Mouse (Mus musculus) gastrocnemius, postnatal 4 days (tissue): ENCODE results near the gene Faap20. TPM values are rescaled to one million over a fixed set of nuclear protein-coding genes. Genes with fewer than 3 reads are reported as not detected.
A peak's percentile ranks its signal among the peaks of the same experiment; 100 is the strongest.
"Not testable (repeated sequence)": the region's sequence is repeated elsewhere in the genome, so short reads cannot be mapped to it uniquely, and the experiment has no call there.

Source experiments
- DNase-seq, 2 experiments: peaks; one replicate each; pipeline ENCODE4 v3.0.0; 2021 to 2022; ENCODE audit warnings: low spot score in 2 of 2, mixed read lengths in 2 of 2
- total RNA-seq, 2 experiments: library from RNA; stranded (reverse); gene quantifications; 2 replicates each; pipeline ENCODE4 v1.2.3; 2021

The Faap20 gene
- total RNA-seq, 2 experiments from 2014 or later: 41.0 to 44.3 TPM

DNA sequence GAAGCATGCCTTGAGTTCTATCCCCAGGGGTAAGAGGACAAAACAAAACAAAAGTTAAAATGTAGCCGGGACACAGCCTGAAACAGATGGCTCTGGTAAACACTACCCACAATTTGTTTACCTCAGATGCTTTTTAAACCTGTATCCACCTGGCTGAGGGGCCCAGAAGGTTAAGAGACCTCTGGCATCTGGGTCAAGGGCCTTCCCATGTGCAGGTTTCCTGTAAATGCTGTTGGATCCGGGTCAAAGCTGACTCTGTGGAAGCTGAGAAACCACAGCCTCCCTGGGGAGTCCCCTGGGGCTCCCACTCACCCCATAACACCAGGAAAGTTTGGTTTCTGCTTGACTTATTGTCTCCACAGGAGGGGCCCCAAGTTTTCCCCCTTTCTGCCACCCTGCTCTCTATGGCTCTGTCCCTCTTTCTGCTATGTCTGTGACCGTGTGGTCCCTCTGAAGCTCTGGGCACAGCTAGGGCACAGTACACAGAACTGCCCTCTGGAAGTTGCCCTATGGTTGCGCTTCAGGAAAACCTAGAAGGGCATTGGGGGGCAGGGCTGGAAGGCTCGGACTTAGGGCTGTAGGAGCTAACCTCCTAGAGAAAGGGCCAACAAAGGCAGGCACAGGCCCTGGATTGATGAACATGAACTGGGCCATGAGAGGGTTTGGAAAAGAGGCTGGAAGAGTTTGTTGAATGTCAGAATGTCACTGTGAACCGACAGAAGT, 3.7 kb upstream of the Faap20 start:
- no peak for DNase-seq

DNA sequence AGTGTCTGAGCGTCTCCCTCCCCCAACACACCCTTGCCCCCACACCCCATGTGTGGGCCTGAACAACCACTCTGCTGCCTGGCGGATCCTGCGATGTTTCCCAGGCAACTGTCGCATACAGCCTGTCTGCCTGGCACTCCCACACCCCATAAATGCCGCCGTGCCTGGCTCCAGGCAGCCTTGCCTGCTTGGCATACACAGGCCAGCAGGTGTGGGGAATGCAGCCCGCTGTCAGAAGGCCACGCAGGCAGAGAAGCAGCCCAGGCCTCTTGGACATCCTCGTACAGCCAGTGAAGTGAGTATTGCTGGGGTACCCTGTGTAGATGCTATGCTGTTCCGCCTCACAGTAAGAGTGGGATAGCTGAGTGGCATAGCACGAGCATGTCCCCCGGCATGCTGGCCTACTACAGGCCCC, 2.9 kb upstream of the Faap20 start:
- DNase-seq: peak in 1 of 2 experiments; percentile 65

DNA sequence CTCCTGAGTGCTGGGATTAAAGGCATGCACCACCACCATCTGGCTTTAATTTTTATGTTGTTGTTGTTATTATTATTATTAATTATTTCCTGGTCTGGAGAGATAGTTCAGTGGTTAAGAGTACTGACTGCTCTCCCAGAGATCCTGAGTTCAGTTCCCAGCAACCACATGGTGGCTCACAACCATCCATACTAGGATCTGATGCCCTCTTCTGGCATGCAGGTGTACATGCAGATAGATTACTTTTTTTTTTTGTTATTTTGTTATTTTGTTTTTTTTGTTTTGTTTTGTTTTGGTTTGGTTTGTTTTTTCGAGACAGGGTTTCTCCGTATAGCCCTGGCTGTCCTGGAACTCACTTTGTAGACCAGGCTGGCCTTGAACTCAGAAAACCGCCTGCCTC, 1.5 kb upstream of the Faap20 start:
- DNase-seq: not testable (repeated sequence)

DNA sequence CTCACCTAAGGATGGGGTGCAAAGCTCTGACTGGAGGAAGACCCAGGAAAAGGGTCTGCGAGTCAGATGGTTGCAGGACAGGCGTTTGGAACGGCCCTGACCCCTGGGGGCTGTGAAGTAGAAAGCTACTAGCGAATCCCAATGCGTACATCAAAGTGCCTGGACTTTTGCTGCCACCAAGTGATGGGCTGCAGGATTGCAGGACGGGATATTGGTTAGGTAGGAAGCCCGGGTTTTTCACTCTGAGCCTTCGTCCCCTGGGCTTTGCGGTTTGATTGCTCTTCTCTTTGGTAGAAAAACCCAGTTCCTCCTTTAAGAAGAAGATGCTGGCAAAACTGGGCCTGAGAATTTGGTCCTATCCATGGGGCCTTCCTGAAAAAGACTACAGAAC, 350 bp upstream of the Faap20 start:
- DNase-seq: peak; percentile 81 to 92

DNA sequence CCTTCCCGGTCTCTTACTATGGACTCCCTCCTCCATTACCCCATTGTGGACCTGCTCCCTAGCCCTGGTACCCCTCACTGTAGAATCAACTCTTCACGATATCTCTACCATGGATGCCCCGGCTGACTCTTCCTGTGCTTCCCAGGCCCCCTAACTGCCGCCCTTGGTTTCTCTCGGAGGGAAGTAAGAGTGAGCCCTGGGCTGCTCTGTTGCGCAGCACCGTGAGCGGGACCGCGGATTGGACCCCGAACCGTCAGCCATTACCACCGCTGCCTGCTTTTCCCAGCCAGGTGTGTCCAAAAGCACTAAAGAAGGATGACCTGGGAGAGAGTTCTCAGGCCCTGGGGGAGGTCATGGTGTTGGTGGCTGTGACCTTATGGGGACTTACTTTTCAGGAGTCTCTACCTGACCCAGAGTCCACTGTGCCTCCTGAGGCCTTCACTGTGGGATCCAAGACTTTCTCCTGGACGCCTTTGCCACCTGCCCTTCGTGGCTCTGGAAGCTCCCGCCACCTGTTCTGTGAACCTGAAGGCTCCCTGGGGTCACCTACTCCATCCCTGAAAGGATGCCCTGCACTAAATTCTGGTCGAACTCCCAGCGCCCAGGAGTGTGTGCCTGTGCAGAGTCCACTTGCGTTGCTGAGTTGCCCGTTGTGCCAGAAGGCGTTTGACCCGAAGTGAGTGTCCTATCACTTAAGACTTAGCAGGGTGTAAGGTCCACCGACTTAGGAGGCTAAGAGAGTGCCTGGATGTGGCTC, 937 bp downstream of the Faap20 start:
- DNase-seq: no peak

DNA sequence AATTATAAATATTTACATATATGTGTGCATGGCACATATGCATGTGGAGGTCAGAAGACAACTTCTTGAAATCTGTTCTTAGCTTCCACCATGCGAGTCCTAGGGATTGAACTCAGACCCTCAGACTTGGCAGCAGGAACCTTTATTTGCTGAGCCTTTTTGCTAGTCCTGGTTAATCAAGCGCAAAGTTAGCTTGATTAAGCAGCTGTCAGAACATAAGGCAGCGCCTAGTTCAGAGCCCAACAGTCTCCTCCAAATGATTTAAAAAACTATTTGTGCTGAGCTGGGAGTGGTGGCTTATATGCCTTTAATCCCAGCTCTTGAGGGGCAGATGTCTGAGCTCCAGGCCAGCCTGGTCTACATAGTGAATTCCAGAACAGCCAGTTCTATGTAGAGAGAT, 1.5 kb downstream of the Faap20 start:
- DNase-seq: no peak

DNA sequence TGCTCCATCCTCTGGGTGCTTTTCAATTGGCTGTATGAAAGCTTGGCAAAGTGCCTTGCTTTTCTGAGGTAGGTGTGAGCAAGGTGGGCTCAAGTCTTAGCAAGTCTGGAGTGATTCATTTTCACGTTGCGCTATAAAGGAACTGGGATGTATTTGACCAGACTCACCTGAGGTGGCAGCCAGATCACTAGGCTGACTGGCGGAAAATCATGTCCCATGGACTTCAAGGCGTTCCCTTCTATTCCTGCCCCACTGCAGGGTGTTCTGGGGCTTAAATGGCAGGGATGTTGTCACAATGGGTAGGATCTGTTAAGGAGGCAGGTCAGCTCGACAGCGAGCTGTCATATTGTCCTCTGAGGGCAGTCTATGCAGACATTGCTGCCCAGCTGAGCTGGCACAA, 2.7 kb downstream of the Faap20 start:
- DNase-seq: no peak

DNA sequence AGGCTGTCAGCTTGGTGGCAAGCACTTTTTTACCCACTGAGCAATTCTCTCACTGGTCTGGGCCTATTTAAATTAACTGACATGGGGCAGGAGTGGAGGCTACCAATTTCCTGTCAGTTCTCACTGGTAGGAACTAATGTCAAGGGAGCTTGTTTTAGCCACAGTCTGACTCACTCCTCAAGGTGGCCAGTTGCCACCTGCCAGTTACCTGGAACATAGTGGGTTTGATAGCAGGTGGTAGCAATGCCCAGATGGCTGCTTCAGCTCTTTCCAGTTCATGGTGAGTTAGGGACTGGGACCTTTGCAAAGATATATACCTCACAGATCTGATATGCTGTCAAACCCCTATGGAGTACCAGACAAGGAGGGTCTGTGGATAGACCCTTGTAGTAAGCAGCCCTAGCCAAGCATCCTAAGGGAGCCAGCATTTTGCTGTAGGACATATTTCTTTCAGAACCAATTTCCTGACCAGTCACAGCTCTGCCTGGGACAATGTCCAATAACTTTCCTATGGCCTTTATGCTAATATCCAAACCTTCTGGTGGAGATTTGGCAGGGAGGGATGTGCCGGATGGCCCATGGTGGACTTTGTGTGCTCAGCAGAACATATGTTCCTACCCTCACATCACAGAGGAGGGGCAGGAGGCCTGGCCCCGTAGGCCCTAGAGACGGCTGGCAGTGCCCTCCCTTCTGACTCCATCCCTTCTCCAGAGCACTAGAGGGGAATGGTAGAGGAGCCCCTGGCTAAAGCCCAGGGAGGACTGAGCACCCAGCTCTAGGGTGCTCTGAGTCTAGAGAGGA, 15.1 kb downstream of the Faap20 start:
- DNase-seq: no peak

DNA sequence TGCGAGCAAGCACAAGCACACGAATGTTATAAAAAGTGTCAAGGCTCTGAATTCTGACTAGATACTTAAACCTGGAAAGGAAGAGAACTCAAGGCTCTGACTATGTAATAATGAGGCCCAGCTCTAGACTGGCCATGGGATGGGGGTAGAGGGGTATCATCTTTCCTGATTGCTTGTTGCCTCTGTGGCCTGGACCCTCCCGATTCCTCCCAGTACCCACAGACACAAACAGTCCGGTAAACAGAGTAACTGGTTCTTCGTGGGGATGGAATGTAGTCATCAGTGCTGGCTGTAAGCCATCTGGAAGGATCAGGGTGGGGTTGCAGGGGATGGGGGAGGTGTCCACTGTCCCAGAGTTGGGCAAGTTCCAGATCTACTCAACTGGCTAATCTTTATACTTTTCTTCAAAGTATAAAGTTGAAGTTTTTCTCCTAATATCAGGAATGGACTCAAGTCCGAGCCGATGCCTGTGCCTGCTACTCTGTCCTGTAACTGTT, 17.5 kb downstream of the Faap20 start:
- DNase-seq: no peak

DNA sequence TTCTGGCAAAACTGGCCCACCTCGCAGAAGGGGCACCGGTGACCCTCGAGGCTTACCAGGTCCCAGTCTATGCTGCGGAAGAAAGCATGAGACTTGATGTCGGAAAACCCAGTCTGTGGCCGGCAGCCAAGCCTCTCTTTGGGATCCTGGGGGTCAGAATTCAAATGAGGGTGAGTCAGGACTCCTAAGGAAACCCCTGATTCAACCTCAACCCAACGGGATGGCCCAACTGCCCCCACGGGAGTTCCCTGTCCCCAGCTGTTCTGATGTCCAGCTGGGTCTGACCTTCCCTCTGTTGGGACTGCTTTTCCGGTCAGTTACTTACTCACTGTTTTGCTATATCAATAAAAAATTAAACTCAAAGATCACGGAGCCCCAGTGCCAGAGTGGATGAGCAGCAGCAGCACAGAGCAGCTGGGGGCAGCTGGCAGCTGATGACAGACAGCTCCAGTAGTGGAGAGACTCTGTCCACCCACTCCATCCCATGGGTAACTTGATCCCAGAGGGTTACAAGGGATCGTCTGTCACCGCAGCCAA, 18.1 kb downstream of the Faap20 start:
- DNase-seq: peak in 1 of 2 experiments; percentile 34

DNA sequence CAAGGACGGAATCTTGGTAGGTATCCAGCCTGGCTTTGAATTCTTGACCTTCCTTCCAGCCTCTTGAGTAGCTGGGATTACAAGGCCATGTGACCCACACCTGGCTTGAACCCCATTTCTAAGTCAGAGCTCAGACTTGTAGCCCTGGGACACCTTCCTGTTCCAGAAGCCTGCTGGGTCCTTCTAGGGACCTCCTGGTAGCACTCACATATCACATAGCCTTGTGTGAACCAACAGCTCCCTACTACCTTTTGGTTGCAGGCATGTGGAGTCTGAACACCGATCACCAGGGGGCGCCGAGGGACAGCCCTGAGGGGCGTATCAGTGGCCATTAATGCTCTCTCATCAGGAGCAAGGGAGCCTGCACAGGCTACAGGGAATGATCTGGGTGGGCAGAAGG, 18.8 kb downstream of the Faap20 start:
- DNase-seq: peak; percentile 72 to 82

DNA sequence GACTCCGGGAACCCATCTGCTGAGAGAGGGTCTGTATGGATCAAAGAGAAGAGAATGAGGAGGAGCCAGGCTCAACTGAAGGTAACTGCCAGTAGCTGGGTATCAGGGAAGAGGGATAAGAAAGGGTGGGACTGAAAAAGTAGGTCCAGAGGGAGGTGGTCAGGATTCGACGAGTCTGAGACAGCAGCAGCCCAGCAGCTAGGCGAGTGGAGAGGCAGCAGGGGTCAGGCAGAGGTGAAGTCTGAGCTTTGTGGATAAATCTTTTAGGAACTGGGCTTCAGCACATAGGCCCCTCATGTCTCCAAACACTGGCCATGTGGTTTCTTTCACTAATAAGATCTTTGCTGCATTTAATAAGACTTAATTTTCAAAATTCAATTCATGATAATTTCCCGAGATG, 24.8 kb downstream of the Faap20 start:
- no peak for DNase-seq

DNA sequence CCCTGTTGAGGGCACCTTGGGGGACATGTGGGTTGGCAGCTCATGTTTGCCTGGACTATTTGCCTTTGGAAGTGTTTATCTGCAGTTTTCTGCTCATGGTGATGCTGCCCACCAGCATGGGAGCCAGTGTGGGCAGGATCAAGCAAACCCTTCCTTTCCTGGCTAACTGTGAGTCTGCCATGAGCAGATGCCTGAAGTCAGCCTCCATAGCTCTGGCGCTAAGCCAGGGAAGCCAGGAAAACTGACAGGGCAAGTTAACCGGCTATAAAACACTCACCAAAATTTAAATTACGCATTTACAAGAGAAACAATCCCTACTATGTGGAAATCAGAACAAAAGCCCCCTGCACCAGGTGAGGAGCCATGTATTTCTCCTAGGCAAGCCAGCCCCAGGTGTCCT, 25.2 kb downstream of the Faap20 start:
- no peak for DNase-seq

DNA sequence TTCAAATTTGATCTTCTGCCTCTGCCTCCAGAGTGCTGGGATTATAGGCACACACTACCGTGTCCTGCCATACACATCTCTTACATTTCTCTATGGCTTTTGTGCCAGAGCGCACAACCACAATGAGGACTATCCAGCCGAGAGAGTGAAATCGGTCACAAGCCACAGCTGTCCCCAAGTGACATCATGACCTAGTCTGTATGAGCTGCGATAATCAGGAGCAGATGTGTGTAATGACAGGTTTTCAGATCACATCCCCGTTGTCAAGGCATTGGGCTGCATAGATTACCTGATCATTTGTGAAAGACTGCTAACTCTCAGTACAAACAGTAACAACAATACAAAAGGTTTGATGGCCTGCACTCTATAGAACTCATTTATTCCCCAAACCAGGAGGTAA, 28.4 kb downstream of the Faap20 start:
- no peak for DNase-seq

DNA sequence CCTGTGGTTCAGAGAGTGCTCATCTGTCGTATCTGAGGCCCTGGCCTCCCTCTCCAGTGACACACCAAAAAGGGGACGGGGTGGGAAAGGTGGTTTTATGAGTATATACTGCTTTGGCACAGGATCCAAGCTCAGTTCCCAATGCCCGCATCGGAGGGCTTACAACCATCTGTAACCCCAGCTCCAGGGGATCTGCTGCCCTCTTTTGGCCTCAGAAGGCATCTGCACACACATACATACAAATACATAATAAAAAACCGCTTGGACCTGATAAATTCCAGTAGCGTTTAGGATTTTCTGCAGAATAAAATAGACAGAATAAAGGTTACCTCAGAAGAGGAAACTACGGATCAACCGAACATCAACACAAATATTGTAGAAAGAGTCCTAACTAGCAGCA, 29.5 kb downstream of the Faap20 start:
- DNase-seq: no peak

DNA sequence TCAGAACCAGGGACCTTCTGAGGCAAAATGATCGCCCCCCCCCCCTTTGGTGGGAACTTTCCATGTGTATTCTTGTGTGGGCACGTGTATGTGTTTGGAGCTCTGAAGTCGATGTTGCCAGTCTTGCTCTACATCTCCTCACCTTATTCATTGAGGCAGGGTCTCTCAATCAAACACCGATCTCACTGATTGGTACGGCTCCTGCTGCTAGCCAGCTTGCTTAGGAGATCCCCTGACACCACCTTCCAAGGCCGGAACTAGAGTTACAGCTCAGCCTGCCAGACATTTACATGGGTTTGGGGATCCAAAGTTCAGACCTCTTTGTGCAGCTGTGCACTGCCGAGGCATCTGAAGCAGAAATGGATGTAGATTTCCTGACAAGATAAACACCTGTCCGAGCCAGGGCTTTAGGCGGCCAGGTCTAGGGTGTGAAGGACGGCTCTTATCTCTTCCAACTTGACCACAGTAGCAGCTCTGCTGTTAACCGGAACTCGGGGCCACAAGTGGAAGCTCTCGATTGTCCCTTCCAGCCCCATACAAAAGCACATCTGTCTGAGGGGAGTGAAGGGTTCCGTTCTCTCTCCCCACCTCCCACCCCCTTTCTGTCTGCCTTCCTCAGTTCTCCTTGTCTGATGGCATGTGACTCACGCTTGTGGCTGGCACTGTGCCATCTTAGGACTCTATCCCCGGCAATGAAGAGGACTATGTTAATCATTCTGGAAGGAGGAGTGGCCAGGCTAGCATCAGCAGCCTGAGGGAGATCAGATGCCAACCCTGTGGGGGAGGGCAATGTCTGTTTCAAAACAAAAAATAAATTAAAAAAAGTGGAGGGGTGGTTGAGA, 30.5 kb downstream of the Faap20 start:
- DNase-seq: no peak

DNA sequence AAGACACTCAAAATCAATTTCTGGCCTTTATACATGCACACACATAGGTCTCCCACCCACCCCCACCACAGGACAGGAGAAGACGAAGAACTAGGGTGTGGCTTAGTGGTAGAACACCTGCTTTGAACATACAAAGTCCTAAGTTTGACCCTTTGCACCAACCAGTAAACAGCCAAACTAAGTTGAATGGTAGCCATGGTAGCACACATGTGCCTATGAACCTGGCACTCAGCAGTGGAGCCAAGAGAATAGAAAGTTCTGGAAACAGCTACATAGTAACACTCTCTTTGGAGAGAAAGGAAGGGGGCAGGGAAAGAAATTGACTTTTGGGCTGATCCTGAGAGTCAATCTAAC, 31.1 kb downstream of the Faap20 start:
- no peak for DNase-seq

DNA sequence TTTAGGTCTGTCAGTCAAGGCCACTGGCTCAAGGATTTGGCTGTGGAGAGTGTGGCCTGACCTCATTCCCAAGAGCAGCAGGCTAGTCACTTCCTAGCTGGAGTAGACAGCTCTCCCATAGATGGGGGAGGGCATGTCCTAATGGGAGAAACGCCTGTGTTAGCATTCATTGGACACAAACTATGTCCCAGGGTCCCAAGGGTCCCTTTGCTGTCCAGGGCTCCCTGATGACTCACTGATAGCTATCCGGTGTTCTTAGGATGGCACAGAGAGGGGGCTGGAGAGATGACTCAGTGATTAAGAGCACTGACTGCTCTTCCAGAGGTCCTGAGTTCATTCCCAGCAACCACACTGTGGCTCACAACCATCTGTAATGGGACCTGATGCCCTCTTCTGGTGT, 31.6 kb downstream of the Faap20 start:
- DNase-seq: no peak

DNA sequence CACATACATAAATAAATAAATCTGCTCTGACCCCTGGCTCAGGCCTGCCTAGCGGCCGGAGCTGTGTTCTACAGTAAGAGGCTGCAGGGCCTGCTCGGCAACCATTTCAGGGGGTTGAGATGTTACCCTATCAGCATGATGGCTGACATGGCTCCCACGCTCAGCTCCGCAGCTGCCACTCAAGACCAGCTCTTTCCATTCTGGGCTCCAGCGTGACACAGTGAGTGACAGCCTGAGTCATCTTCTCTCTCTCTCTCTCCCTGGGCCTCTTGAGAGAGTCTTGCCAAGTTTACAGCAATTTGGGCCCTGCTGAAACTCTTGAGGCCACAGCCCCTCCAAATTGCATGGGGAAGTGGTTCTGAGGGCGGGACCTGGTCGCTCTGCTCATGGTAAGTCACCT, 32.0 kb downstream of the Faap20 start:
- no peak for DNase-seq

DNA sequence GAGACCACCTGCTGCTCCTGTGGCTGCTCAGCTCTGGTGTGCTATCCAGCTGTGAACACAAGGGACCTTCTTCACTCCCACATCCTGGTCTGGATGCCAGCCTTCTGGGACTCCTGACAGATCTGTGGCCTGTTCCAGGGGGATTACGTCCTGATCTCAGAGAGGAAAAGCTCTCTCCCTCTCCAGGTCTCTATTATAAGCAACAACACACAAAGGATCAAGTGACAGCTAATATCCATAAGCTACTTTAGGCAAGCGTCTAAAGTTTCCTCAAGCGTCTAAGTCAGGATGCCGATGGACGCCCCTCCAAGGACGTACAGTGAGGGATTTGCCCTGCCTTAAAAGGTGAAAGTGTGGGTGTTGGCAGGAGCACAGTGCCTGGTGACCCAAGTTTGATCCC, 32.6 kb downstream of the Faap20 start:
- DNase-seq: no peak
